Mouse (Mus musculus): ENCODE data around the gene Rnase2a. TPM values are rescaled to one million over a fixed set of nuclear protein-coding genes. Genes with fewer than 3 reads are reported as not detected.
"Not testable (repeated sequence)": the region's sequence is repeated elsewhere in the genome, so short reads cannot be mapped to it uniquely, and the experiment has no call there.

Rnase2a gene
- polyA plus RNA-seq (2016; fragmentation: Nextera tagmentation; extraction: Ambion mirVana) = not detected in 2 replicates

- no peak for ATAC-seq (ENCODE audit: insufficient number of reproducible peaks, insufficient read depth, low FRiP score, low TSS enrichment, low read depth)
- Histone ChIP-seq H3K4me3 (replicated peaks) (no peak within 1 kb of the TSS), H3K4me2 (no peak within 1 kb of the TSS), H3K27me3 (no peaks in the 10 kb centered on the region), H3K36me3 (no peaks in the 10 kb centered on the region), H3K27ac (no peak within 1 kb of the TSS), H3K9ac (replicated peaks) (no peak within 1 kb of the TSS), H3K4me1 (replicated peaks) (no peaks in the 10 kb centered on the region), H3K9me3 (no peaks in the 10 kb centered on the region)
- WGBS = 92% methylated on average over 3 of the region's 3 CpGs
These were observed at the start of gene Rnase2a for GRCm38 (mm10) chr14:51256041-51256440. Gene Rnase2a (minus strand): TSS chr14:51256112.

- WGBS = 67% methylated on average over 1 of the region's 1 CpGs
- Histone ChIP-seq H3K36me3 (no peaks in the 10 kb centered on the region), H3K4me3 (replicated peaks) (no peak overlapping the region), H3K4me2 (no peak overlapping the region), H3K9ac (replicated peaks) (no peak overlapping the region), H3K27me3 (no peaks in the 10 kb centered on the region), H3K9me3 (no peaks in the 10 kb centered on the region), H3K27ac (no peak overlapping the region), H3K4me1 (replicated peaks) (no peaks in the 10 kb centered on the region)
- no peak for ATAC-seq (ENCODE audit: insufficient number of reproducible peaks, insufficient read depth, low FRiP score, low TSS enrichment, low read depth)
These were observed 35.6 kb upstream of the Rnase2a start for GRCm38 (mm10) chr14:51291505-51291904.

- not testable (repeated sequence) for H3K27ac ChIP-seq; H3K9me3 ChIP-seq; H3K4me3 ChIP-seq (replicated peaks); H3K9ac ChIP-seq (replicated peaks); H3K4me2 ChIP-seq; H3K27me3 ChIP-seq; ATAC-seq (ENCODE audit: insufficient number of reproducible peaks, insufficient read depth, low FRiP score, low TSS enrichment, low read depth); H3K36me3 ChIP-seq; H3K4me1 ChIP-seq (replicated peaks)
- 48% methylated on average over 1 of the region's 1 CpGs for whole genome bisulfite sequencing
These were observed 22.6 kb upstream of the Rnase2a start for GRCm38 (mm10) chr14:51278515-51278914.

- Histone ChIP-seq H3K36me3 (no peaks in the 10 kb centered on the region), H3K27ac (no peak overlapping the region), H3K4me1 (replicated peaks) (no peaks in the 10 kb centered on the region), H3K4me2 (no peak overlapping the region), H3K9me3 (no peaks in the 10 kb centered on the region), H3K27me3 (no peaks in the 10 kb centered on the region), H3K9ac (replicated peaks) (no peak overlapping the region), H3K4me3 (replicated peaks) (no peak overlapping the region)
- WGBS = 63% methylated on average over 1 of the region's 1 CpGs
- no peak for ATAC-seq (ENCODE audit: insufficient number of reproducible peaks, insufficient read depth, low FRiP score, low TSS enrichment, low read depth)
These were observed 12.8 kb upstream of the Rnase2a start for GRCm38 (mm10) chr14:51268677-51269076.

- Histone ChIP-seq H3K9me3 (no peaks in the 10 kb centered on the region), H3K4me3 (replicated peaks) (no peak overlapping the region), H3K27me3 (no peaks in the 10 kb centered on the region), H3K9ac (replicated peaks) (no peak overlapping the region), H3K36me3 (no peaks in the 10 kb centered on the region), H3K4me2 (peak overlapping the region; percentile 24; the same call in 1 of the 2 replicates), H3K4me1 (replicated peaks) (no peaks in the 10 kb centered on the region), H3K27ac (no peak overlapping the region)
- ATAC-seq (ENCODE audit: insufficient number of reproducible peaks, insufficient read depth, low FRiP score, low TSS enrichment, low read depth) = peak; percentile 76; the same call in 1 of the 2 replicates
- WGBS = 4% methylated on average over 9 of the region's 9 CpGs
These were observed 10.2 kb upstream of the Rnase2a start for GRCm38 (mm10) chr14:51266113-51266512.

- ATAC-seq (ENCODE audit: insufficient number of reproducible peaks, insufficient read depth, low FRiP score, low TSS enrichment, low read depth) = no peak
- WGBS = 72% methylated on average over 4 of the region's 4 CpGs
- H3K27me3 ChIP-seq = no peaks in the 10 kb centered on the region
- no peaks in the 10 kb centered on the region for H3K4me1 ChIP-seq (replicated peaks)
- peak overlapping the region; percentile 24; the same call in 1 of the 2 replicates for H3K4me2 ChIP-seq
- H3K9ac ChIP-seq (replicated peaks) = no peak overlapping the region
- H3K9me3 ChIP-seq = no peaks in the 10 kb centered on the region
- H3K36me3 ChIP-seq = no peaks in the 10 kb centered on the region
- H3K4me3 ChIP-seq (replicated peaks) = no peak overlapping the region
- H3K27ac ChIP-seq = no peak overlapping the region
These were observed 9.8 kb upstream of the Rnase2a start for GRCm38 (mm10) chr14:51265667-51266066.

- Histone ChIP-seq H3K4me2 (no peak overlapping the region), H3K4me1 (replicated peaks) (no peaks in the 10 kb centered on the region), H3K27ac (no peak overlapping the region), H3K36me3 (no peaks in the 10 kb centered on the region), H3K27me3 (no peaks in the 10 kb centered on the region), H3K4me3 (replicated peaks) (no peak overlapping the region), H3K9ac (replicated peaks) (no peak overlapping the region), H3K9me3 (no peaks in the 10 kb centered on the region)
- no peak for ATAC-seq (ENCODE audit: insufficient number of reproducible peaks, insufficient read depth, low FRiP score, low TSS enrichment, low read depth)
These were observed 6.5 kb upstream of the Rnase2a start for GRCm38 (mm10) chr14:51262397-51262796.

- ATAC-seq (ENCODE audit: insufficient number of reproducible peaks, insufficient read depth, low FRiP score, low TSS enrichment, low read depth) = no peak
- no peak overlapping the region for H3K4me2 ChIP-seq
- 92% methylated on average over 7 of the region's 7 CpGs for WGBS
- H3K4me1 ChIP-seq (replicated peaks) = no peaks in the 10 kb centered on the region
- H3K36me3 ChIP-seq = no peaks in the 10 kb centered on the region
- H3K9ac ChIP-seq (replicated peaks) = no peak overlapping the region
- H3K4me3 ChIP-seq (replicated peaks) = no peak overlapping the region
- no peaks in the 10 kb centered on the region for H3K9me3 ChIP-seq
- no peak overlapping the region for H3K27ac ChIP-seq
- no peaks in the 10 kb centered on the region for H3K27me3 ChIP-seq
These were observed 3.8 kb upstream of the Rnase2a start for GRCm38 (mm10) chr14:51259741-51260140.

- no peaks in the 10 kb centered on the region for H3K9me3 ChIP-seq
- ATAC-seq (ENCODE audit: insufficient number of reproducible peaks, insufficient read depth, low FRiP score, low TSS enrichment, low read depth) = no peak
- no peak overlapping the region for H3K4me2 ChIP-seq
- H3K4me3 ChIP-seq (replicated peaks) = no peak overlapping the region
- 100% methylated on average over 1 of the region's 1 CpGs for WGBS
- H3K27me3 ChIP-seq = no peaks in the 10 kb centered on the region
- no peaks in the 10 kb centered on the region for H3K36me3 ChIP-seq
- H3K4me1 ChIP-seq (replicated peaks) = no peaks in the 10 kb centered on the region
- H3K27ac ChIP-seq = no peak overlapping the region
- H3K9ac ChIP-seq (replicated peaks) = no peak overlapping the region
These were observed 2.3 kb downstream of the Rnase2a start for GRCm38 (mm10) chr14:51253569-51253968.

- ATAC-seq (ENCODE audit: insufficient number of reproducible peaks, insufficient read depth, low FRiP score, low TSS enrichment, low read depth); H3K27me3 ChIP-seq; H3K9ac ChIP-seq (replicated peaks); H3K4me3 ChIP-seq (replicated peaks); H3K27ac ChIP-seq; H3K36me3 ChIP-seq; H3K4me2 ChIP-seq; H3K4me1 ChIP-seq (replicated peaks); H3K9me3 ChIP-seq: not testable (repeated sequence)
These were observed 3.7 kb downstream of the Rnase2a start for GRCm38 (mm10) chr14:51252206-51252605.

- 81% methylated on average over 3 of the region's 3 CpGs for WGBS
- no peaks in the 10 kb centered on the region for H3K4me1 ChIP-seq (replicated peaks)
- H3K4me3 ChIP-seq (replicated peaks) = no peak overlapping the region
- H3K27me3 ChIP-seq = no peaks in the 10 kb centered on the region
- no peak overlapping the region for H3K4me2 ChIP-seq
- no peak overlapping the region for H3K9ac ChIP-seq (replicated peaks)
- no peaks in the 10 kb centered on the region for H3K9me3 ChIP-seq
- H3K36me3 ChIP-seq = no peaks in the 10 kb centered on the region
- no peak for ATAC-seq (ENCODE audit: insufficient number of reproducible peaks, insufficient read depth, low FRiP score, low TSS enrichment, low read depth)
- H3K27ac ChIP-seq = no peak overlapping the region
These were observed 5.6 kb downstream of the Rnase2a start for GRCm38 (mm10) chr14:51250348-51250747.

GRCm38 (mm10) chr14:51247736-51248135 lies 8.2 kb downstream of the Rnase2a start:
- no peak for ATAC-seq (ENCODE audit: insufficient number of reproducible peaks, insufficient read depth, low FRiP score, low TSS enrichment, low read depth)
- Histone ChIP-seq H3K4me2 (no peak overlapping the region), H3K9ac (replicated peaks) (no peak overlapping the region), H3K4me3 (replicated peaks) (no peak overlapping the region), H3K4me1 (replicated peaks) (no peaks in the 10 kb centered on the region), H3K27me3 (no peaks in the 10 kb centered on the region), H3K36me3 (no peaks in the 10 kb centered on the region), H3K9me3 (no peaks in the 10 kb centered on the region), H3K27ac (no peak overlapping the region)
- 77% methylated on average over 1 of the region's 1 CpGs for whole genome bisulfite sequencing
